Mouse (Mus musculus) embryonic facial prominence, embryonic 14.5 days (tissue): ENCODE measurements around the gene Klhl22. TPM values are rescaled to one million over a fixed set of nuclear protein-coding genes. Genes with fewer than 3 reads are reported as not detected.

Experiments
- ATAC-seq: fragments of 200-750 bp; cut with Nextera tagmentation; 2 replicates; pipeline ENCODE4 v1.8.0; 2017; ENCODE audit warnings: low read depth, moderate number of reproducible peaks, moderate TSS enrichment
- DNase-seq: peaks from one replicate; pipeline ENCODE4 v3.0.0-alpha.2; 2015; ENCODE audit warnings: low spot score
- H3K27ac ChIP-seq: fragments of 300-500 bp; sonication (generic); replicated peaks from 2 replicates; pipeline ENCODE4 v1.5.1; 2014; ENCODE audit warnings: low read depth, mild to moderate bottlenecking, low read length, moderate library complexity
- H3K27me3 ChIP-seq: fragments of 300-500 bp; sonication (generic); replicated peaks from 2 replicates; pipeline ENCODE4 v1.6.1; 2014; ENCODE audit warnings: low read length; ENCODE audit not compliant: control insufficient read depth, insufficient read depth
- H3K36me3 ChIP-seq: fragments of 300-500 bp; sonication (generic); 2 replicates; pipeline ENCODE4 v1.6.1; 2014; ENCODE audit warnings: low read length, mixed read lengths; ENCODE audit not compliant: control insufficient read depth, insufficient read depth
- H3K4me1 ChIP-seq: fragments of 300-500 bp; sonication (generic); 2 replicates; pipeline ENCODE4 v1.6.1; 2014; ENCODE audit warnings: antibody characterized with exemption, low read length; ENCODE audit not compliant: control insufficient read depth, insufficient read depth
- H3K4me2 ChIP-seq: fragments of 300-500 bp; sonication (generic); 2 replicates; pipeline ENCODE4 v1.6.1; 2014; ENCODE audit warnings: low read depth, mild to moderate bottlenecking, low read length, moderate library complexity, mixed read lengths
- H3K4me3 ChIP-seq: fragments of 300-500 bp; sonication (generic); 2 replicates; pipeline ENCODE4 v1.5.1; 2014; ENCODE audit warnings: low read depth, mild to moderate bottlenecking, low read length
- H3K9ac ChIP-seq: fragments of 300-500 bp; sonication (generic); 2 replicates; pipeline ENCODE4 v1.6.1; 2014; ENCODE audit warnings: low read depth, mild to moderate bottlenecking, low read length, moderate library complexity, mixed read lengths
- H3K9me3 ChIP-seq: fragments of 300-500 bp; sonication (generic); 2 replicates; pipeline ENCODE4 v1.6.1; 2016; ENCODE audit warnings: low read length; ENCODE audit not compliant: control insufficient read depth
- WGBS: fragments of 180-500 bp; shearing (Covaris S2); extraction: QIAGEN DNeasy Blood & Tissue Kit; methylation state at CpG from one replicate; pipeline ENCODE4 v1.1.7; 2014; 5-methylcytosine and 5-hydroxymethylcytosine counted together
- polyA plus RNA-seq: library from polyadenylated mRNA; unstranded; fragments of >200 nt; fragmentation: Nextera tagmentation; extraction: Ambion mirVana; gene quantifications from 2 replicates; pipeline ENCODE4 v1.2.1, GENCODE M21; 2014

Klhl22 gene
- polyA plus RNA-seq, 1 experiment from 2014 or later: 77.1 TPM

GRCm38 (mm10) chr16:17828229-17828628 lies 68.8 kb downstream of the Klhl22 start:
- DNase-seq: no peak
- WGBS: 87% methylated on average over 2 of the region's 2 CpGs
- no peak overlapping the region for H3K9ac ChIP-seq

GRCm38 (mm10) chr16:17828867-17829266 lies 69.4 kb downstream of the Klhl22 start:
- H3K4me3 ChIP-seq: no peak overlapping the region
- H3K27ac ChIP-seq: no peak overlapping the region
- peaks cover 33% of the 10 kb centered on the region for H3K27me3 ChIP-seq
- ATAC-seq (no peak), DNase-seq (no peak)
- no peaks in the 10 kb centered on the region for H3K36me3 ChIP-seq
- H3K9me3 ChIP-seq: no peaks in the 10 kb centered on the region
- WGBS: 60% methylated on average over 3 of the region's 3 CpGs
- H3K4me2 ChIP-seq: no peak overlapping the region
- no peaks in the 10 kb centered on the region for H3K4me1 ChIP-seq
- no peak overlapping the region for H3K9ac ChIP-seq

More at GRCm38 (mm10) chr16:17828229-17828628, 68.8 kb downstream of the Klhl22 start:
- H3K4me3 ChIP-seq: no peak overlapping the region
- H3K27me3 ChIP-seq: peaks cover 29% of the 10 kb centered on the region
- H3K36me3 ChIP-seq: no peaks in the 10 kb centered on the region
- no peaks in the 10 kb centered on the region for H3K4me1 ChIP-seq
- no peak for ATAC-seq
- no peak overlapping the region for H3K27ac ChIP-seq
- no peaks in the 10 kb centered on the region for H3K9me3 ChIP-seq
- no peak overlapping the region for H3K4me2 ChIP-seq

- peaks cover 50% of the 10 kb centered on the region for H3K27me3 ChIP-seq
- ATAC-seq (no peak), DNase-seq (no peak)
- H3K9me3 ChIP-seq: no peaks in the 10 kb centered on the region
- H3K4me3 ChIP-seq: no peak overlapping the region
- H3K4me2 ChIP-seq: no peak overlapping the region
- 63% methylated on average over 8 of the region's 10 CpGs for WGBS
- H3K4me1 ChIP-seq: peaks cover 4% of the 10 kb centered on the region; the same call in 1 of the 2 replicates
- H3K36me3 ChIP-seq: no peaks in the 10 kb centered on the region
- no peak overlapping the region for H3K27ac ChIP-seq
- H3K9ac ChIP-seq: 0 out of 2 replicates have a peak overlapping the region, but pooled peaks have one; percentile 38
Observed at GRCm38 (mm10) chr16:17830385-17831178, 71.2 kb downstream of the Klhl22 start.

- no peaks in the 10 kb centered on the region for H3K9me3 ChIP-seq
- H3K4me3 ChIP-seq: no peak overlapping the region
- no peak overlapping the region for H3K9ac ChIP-seq
- H3K27me3 ChIP-seq: peaks cover 60% of the 10 kb centered on the region
- ATAC-seq (0 out of 2 replicates have a peak, but pooled peaks have one; percentile 11), DNase-seq (peak; percentile 51)
- H3K36me3 ChIP-seq: no peaks in the 10 kb centered on the region
- H3K4me1 ChIP-seq: peaks cover 4% of the 10 kb centered on the region; the same call in 1 of the 2 replicates
- H3K27ac ChIP-seq: no peak overlapping the region
- 10% methylated on average over 11 of the region's 11 CpGs for WGBS
- H3K4me2 ChIP-seq: no peak overlapping the region
Observed at GRCm38 (mm10) chr16:17831781-17832180, 72.4 kb downstream of the Klhl22 start.

- peaks cover 4% of the 10 kb centered on the region; the same call in 1 of the 2 replicates for H3K4me1 ChIP-seq
- H3K36me3 ChIP-seq: no peaks in the 10 kb centered on the region
- H3K9ac ChIP-seq: peak within 1 kb of the TSS; percentile 71
- 24% methylated on average over 7 of the region's 7 CpGs for WGBS
- peak within 1 kb of the TSS; percentile 59 for H3K4me3 ChIP-seq
- ATAC-seq: no peak
- H3K9me3 ChIP-seq: no peaks in the 10 kb centered on the region
- no peak for DNase-seq
- peaks cover 60% of the 10 kb centered on the region for H3K27me3 ChIP-seq
- no peak within 1 kb of the TSS; the same call in 1 of the 2 replicates for H3K27ac ChIP-seq
- peak within 1 kb of the TSS; percentile 99 for H3K4me2 ChIP-seq
Observed at GRCm38 (mm10) chr16:17832821-17833220, 73.4 kb downstream of the Klhl22 start, which contains the start of gene B830017H08Rik. Gene B830017H08Rik (plus strand): TSS chr16:17833121.

DNA sequence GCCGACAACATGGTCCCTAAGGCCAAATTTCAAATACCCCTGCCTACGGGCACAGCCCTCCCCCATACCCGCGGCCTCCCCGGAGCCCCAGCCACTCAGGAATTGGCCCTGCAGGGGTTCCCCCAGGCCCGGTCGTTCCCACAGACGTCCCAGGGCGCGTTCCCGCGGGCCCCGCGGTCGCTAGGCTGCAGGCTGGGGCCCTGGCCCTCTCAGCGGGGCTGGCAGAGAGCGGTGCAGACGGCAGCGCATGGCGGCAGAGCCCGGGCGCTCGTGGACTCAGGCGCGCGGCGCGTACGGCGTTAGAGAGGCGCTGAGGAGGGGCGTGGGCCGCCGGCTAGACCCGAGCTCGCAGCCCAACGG lies 73.9 kb downstream of the Klhl22 start:
- no peaks in the 10 kb centered on the region for H3K9me3 ChIP-seq
- peak overlapping the region; percentile 59 for H3K4me3 ChIP-seq
- H3K4me1 ChIP-seq: peaks cover 4% of the 10 kb centered on the region; the same call in 1 of the 2 replicates
- no peak overlapping the region; the same call in 1 of the 2 replicates for H3K27ac ChIP-seq
- peak; percentile 47 for DNase-seq
- WGBS: 0% methylated on average over 28 of the region's 37 CpGs
- H3K36me3 ChIP-seq: no peaks in the 10 kb centered on the region
- peaks cover 60% of the 10 kb centered on the region for H3K27me3 ChIP-seq
- peak overlapping the region; percentile 71 for H3K9ac ChIP-seq
- ATAC-seq: peak; percentile 66
- H3K4me2 ChIP-seq: peak overlapping the region; percentile 99

- H3K4me2 ChIP-seq: peak overlapping the region; percentile 99
- WGBS: 0% methylated on average over 24 of the region's 103 CpGs
- H3K36me3 ChIP-seq: no peaks in the 10 kb centered on the region
- ATAC-seq (peak; percentile 58), DNase-seq (peak; percentile 50)
- H3K9me3 ChIP-seq: no peaks in the 10 kb centered on the region
- H3K9ac ChIP-seq: peak overlapping the region; percentile 71
- H3K27ac ChIP-seq: no peak overlapping the region; the same call in 1 of the 2 replicates
- peak overlapping the region; percentile 59 for H3K4me3 ChIP-seq
- H3K4me1 ChIP-seq: peaks cover 4% of the 10 kb centered on the region; the same call in 1 of the 2 replicates
- peaks cover 60% of the 10 kb centered on the region for H3K27me3 ChIP-seq
Observed at GRCm38 (mm10) chr16:17833681-17834399, 74.4 kb downstream of the Klhl22 start.

- WGBS: 48% methylated on average over 7 of the region's 7 CpGs
- DNase-seq (no peak), ATAC-seq (no peak)
- H3K4me3 ChIP-seq: peak overlapping the region; percentile 59
- no peaks in the 10 kb centered on the region for H3K9me3 ChIP-seq
- peak overlapping the region; percentile 99 for H3K4me2 ChIP-seq
- H3K36me3 ChIP-seq: no peaks in the 10 kb centered on the region
- no peak overlapping the region for H3K27ac ChIP-seq
- H3K4me1 ChIP-seq: peaks cover 4% of the 10 kb centered on the region; the same call in 1 of the 2 replicates
- H3K9ac ChIP-seq: 0 out of 2 replicates have a peak overlapping the region, but pooled peaks have one; percentile 71
- peaks cover 60% of the 10 kb centered on the region for H3K27me3 ChIP-seq
Observed at GRCm38 (mm10) chr16:17834543-17834942, 75.1 kb downstream of the Klhl22 start.
